Mouse (Mus musculus) thymus, postnatal 25 days (tissue): Measurements from ENCODE around the gene Krt82.

ENCODE experiments used
- DNase-seq: peaks from one replicate; pipeline ENCODE4 v3.0.0; 2022

Gene Krt82

GRCm38 (mm10) chr15:101508247-101508646 is 42.2 kb downstream of the Krt82 start:
- no peak for DNase-seq

- DNase-seq, result no peak
Measured at GRCm38 (mm10) chr15:101506896-101507758, 43.3 kb downstream of the Krt82 start.

- no peak for DNase-seq
Measured at GRCm38 (mm10) chr15:101497181-101497580, 53.3 kb downstream of the Krt82 start.

DNA sequence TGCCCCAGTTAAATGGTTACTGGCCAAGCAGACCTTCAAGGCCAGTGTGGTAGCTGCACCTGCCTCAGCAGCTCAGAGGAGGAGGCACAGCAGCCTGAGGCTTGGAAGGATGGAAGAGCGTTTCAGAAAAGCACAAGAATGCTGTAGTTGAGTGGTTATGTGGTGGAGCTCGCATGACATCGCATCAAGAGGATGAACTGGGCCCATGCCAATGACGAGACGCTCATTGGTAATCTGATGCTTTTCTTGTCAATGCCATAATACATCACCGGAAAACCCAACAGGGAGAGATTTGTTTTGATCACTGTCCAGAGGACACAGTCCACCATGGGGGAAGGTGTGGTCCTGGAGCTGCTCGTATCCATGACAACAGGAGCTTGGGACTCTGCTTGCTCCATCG is 55.2 kb downstream of the Krt82 start:
- no peak for DNase-seq

- no peak for DNase-seq
Measured at GRCm38 (mm10) chr15:101494203-101494602, 56.3 kb downstream of the Krt82 start.

DNA sequence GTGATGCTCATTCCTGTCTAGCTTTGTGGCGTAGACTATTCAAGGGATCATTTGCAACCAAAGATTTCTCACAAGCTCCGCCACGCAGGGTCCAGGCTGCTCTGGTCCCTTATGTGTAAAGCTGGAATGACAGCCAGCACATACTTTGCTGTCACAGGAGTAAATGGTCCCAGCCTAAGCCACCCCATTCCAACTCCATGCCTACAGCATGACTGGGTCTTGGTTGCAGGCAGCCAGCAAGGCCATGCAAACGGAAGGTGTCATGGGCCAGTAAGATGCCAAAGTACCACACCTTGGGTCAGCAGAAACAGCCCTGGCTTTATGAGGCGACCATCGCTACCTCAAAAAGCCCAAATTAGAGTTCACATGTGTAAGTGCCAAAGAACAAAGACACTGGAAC is 56.8 kb downstream of the Krt82 start:
- DNase-seq, result no peak

- DNase-seq, result no peak
Measured at GRCm38 (mm10) chr15:101492718-101493117, 57.7 kb downstream of the Krt82 start.

DNA sequence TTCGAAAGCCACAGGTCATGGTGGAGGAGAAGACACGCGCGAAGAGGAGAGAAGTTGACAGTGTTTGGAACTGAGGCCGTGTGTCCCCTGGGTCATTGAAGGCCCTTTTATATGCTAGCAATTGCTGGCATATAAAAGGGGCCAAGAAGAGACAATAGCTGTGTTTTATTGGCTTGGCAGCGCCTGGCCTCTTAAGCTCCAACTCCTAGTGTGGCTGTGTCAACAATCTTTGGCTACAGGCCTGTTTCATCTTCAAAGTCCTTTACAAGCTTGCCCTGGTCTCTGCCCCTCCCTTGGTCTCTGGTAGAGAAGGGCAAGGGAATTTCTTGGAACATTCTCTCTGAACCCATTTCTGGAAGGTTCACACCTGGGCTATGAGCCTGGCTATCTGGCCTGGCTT is 59.0 kb downstream of the Krt82 start, which contains the start of gene Krt83:
Krt83 (minus strand) TSS at position 82 of the 400 bp plus-strand sequence.
- no peak for DNase-seq
